Mouse (Mus musculus) olfactory bulb, adult 2 months (tissue): ENCODE results near the gene Reep1.

Experiments used
- CTCF ChIP-seq: fragments of 200-500 bp; IDR thresholded peaks from 2 replicates; pipeline ENCODE4 v1.5.1; 2012; ENCODE audit warnings: low read depth, mild to moderate bottlenecking, low read length, moderate library complexity; ENCODE audit not compliant: insufficient read depth
- POLR2A ChIP-seq: fragments of 200-500 bp; IDR thresholded peaks from 2 replicates; pipeline ENCODE4 v1.6.1; 2012; ENCODE audit warnings: mild to moderate bottlenecking, low read depth, low read length, moderate library complexity; ENCODE audit not compliant: insufficient read depth

- TF ChIP-seq POLR2A: no peak
- TF ChIP-seq CTCF: no peak
These were observed 93.8 kb downstream of the Reep1 start for GRCm38 (mm10) chr6:71801011-71801713.
